Mouse (Mus musculus): ENCODE data around the gene Gp1ba.

The Gp1ba gene

GRCm38 (mm10) chr11:70629557-70629956 lies 9.4 kb upstream of the Gp1ba start:
- peak; percentile 51 for DNase-seq

- DNase-seq, result no peak
Measured at GRCm38 (mm10) chr11:70630129-70630528, 8.8 kb upstream of the Gp1ba start.

- no peak for DNase-seq
Measured at GRCm38 (mm10) chr11:70635601-70636000, 3.3 kb upstream of the Gp1ba start.

- DNase-seq, result no peak
Measured at GRCm38 (mm10) chr11:70637764-70638163, 1.2 kb upstream of the Gp1ba start.

- no peak for DNase-seq
Measured at GRCm38 (mm10) chr11:70638293-70638692, 629 bp upstream of the Gp1ba start.

GRCm38 (mm10) chr11:70639976-70640375 lies 1.1 kb downstream of the Gp1ba start:
- peak; percentile 46 for DNase-seq

- no peak for DNase-seq
Measured at GRCm38 (mm10) chr11:70641241-70641640, 2.3 kb downstream of the Gp1ba start.

GRCm38 (mm10) chr11:70643051-70643450 lies 4.1 kb downstream of the Gp1ba start:
- no peak for DNase-seq

GRCm38 (mm10) chr11:70644564-70645103 lies 5.7 kb downstream of the Gp1ba start:
- no peak for DNase-seq

GRCm38 (mm10) chr11:70645461-70646258 lies 6.7 kb downstream of the Gp1ba start:
- DNase-seq, result no peak

GRCm38 (mm10) chr11:70646259-70646555 lies 7.3 kb downstream of the Gp1ba start:
- no peak for DNase-seq

- DNase-seq, result peak; percentile 99
Measured at GRCm38 (mm10) chr11:70646691-70647650, 8.0 kb downstream of the Gp1ba start, which contains the start of the genes Rnf167 and Slc25a11. Gene Rnf167, plus strand, starts transcription at chr11:70647235. Gene Slc25a11, minus strand, starts transcription at chr11:70647479.

GRCm38 (mm10) chr11:70647716-70648420 lies 8.9 kb downstream of the Gp1ba start:
- DNase-seq, result peak; percentile 37

- no peak for DNase-seq
Measured at GRCm38 (mm10) chr11:70648512-70648911, 9.6 kb downstream of the Gp1ba start.

- no peak for DNase-seq
Measured at GRCm38 (mm10) chr11:70649185-70649734, 10.3 kb downstream of the Gp1ba start.

GRCm38 (mm10) chr11:70650322-70651175 lies 11.6 kb downstream of the Gp1ba start:
- DNase-seq, result peak; percentile 34

GRCm38 (mm10) chr11:70651391-70651790 lies 12.5 kb downstream of the Gp1ba start:
- DNase-seq, result no peak

- no peak for DNase-seq
Measured at GRCm38 (mm10) chr11:70652029-70652883, 13.3 kb downstream of the Gp1ba start.

GRCm38 (mm10) chr11:70652884-70653344 lies 14.0 kb downstream of the Gp1ba start:
- peak; percentile 56 for DNase-seq
